ENCODE assay signal across 20 mouse cellular contexts in the genomic region with DNA sequence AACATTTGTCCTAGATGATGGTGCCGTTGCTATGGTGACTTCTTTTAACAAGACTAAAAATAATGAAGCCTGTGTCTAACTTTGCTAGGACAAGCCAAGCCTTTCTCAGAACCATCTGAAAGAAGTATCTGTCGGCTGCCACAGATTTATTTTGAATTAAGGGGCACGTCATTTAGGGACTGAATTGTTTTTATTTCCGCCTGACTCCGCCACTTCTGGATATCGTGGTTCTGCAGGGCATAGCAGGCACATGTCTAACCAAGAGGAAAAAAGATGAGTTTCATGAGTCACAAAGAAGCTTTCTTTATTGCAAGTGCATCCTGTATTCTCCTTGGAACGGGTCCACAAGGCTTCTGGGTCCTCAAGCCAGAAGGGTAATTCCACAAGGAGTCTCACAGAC. TPM values are rescaled to one million over a fixed set of nuclear protein-coding genes. Genes with fewer than 3 reads are reported as not detected.
DNase-seq lines count a peak whose midpoint lies in the region; ATAC-seq and TF ChIP-seq lines count a peak whose summit lies in the region.
"Had no signal": no experiment of that assay in that cellular context is flagged by ENCODE, and none has a peak within 500 bp of the region (broad histone marks: within the 10 kb centered on the region; RNA-seq: fewer than 3 reads in every experiment).

No protein-coding gene starts in this region.

- no peak overlapping the region for H3K4me2 ChIP-seq in hindbrain, embryonic 14.5 days (replicated peaks)
- no peak overlapping the region for H3K4me2 ChIP-seq in hindbrain, embryonic 11.5 days (replicated peaks; ENCODE audit: low read depth, low read length)
- H3K4me2 ChIP-seq in neural tube, embryonic 11.5 days (ENCODE audit: low read depth): no peak overlapping the region
- H3K4me2 ChIP-seq in hindbrain, postnatal 0 days (ENCODE audit: low read depth, low read length): no peak overlapping the region
- H3K4me2 ChIP-seq: embryonic facial prominence, embryonic 13.5 days; forebrain, embryonic 12.5 days; heart, embryonic 13.5 days had no signal

- H3K9me3 ChIP-seq in hindbrain, embryonic 14.5 days (ENCODE audit: control insufficient read depth, low read length): no peaks in the 10 kb centered on the region
- H3K9me3 ChIP-seq in hindbrain, embryonic 11.5 days (ENCODE audit: control insufficient read depth, low read length): no peaks in the 10 kb centered on the region
- no peaks in the 10 kb centered on the region for H3K9me3 ChIP-seq in neural tube, embryonic 11.5 days (ENCODE audit: control insufficient read depth, low read length)
- H3K9me3 ChIP-seq in hindbrain, postnatal 0 days (ENCODE audit: low read length): no peaks in the 10 kb centered on the region
- H3K9me3 ChIP-seq: embryonic facial prominence, embryonic 13.5 days; forebrain, embryonic 12.5 days; heart, embryonic 13.5 days had no signal

- TF ChIP-seq CTCF in hindbrain, postnatal 0 days (IDR thresholded peaks at IDR 0.05; ENCODE audit: low read depth): no peak

- no peak overlapping the region for H3K27ac ChIP-seq in hindbrain, embryonic 14.5 days
- no peak overlapping the region for H3K27ac ChIP-seq in hindbrain, embryonic 11.5 days (ENCODE audit: low read depth, low read length)
- H3K27ac ChIP-seq in neural tube, embryonic 11.5 days (ENCODE audit: low read depth, low read length): no peak overlapping the region
- no peak overlapping the region for H3K27ac ChIP-seq in hindbrain, postnatal 0 days
- H3K27ac ChIP-seq: embryonic facial prominence, embryonic 13.5 days; forebrain, embryonic 12.5 days; heart, embryonic 13.5 days; liver, embryonic 14.5 days had no signal

- no peak overlapping the region for H3K4me3 ChIP-seq in hindbrain, embryonic 14.5 days (replicated peaks; ENCODE audit: low read length)
- H3K4me3 ChIP-seq in hindbrain, embryonic 11.5 days (ENCODE audit: low read depth, low read length): no peak overlapping the region
- no peak overlapping the region for H3K4me3 ChIP-seq in neural tube, embryonic 11.5 days (ENCODE audit: low read depth, low read length)
- H3K4me3 ChIP-seq in hindbrain, postnatal 0 days (ENCODE audit: low read length): no peak overlapping the region
- H3K4me3 ChIP-seq: embryonic facial prominence, embryonic 13.5 days; forebrain, embryonic 12.5 days; heart, embryonic 13.5 days had no signal

- no peaks in the 10 kb centered on the region for H3K27me3 ChIP-seq in hindbrain, embryonic 14.5 days (ENCODE audit: control insufficient read depth, insufficient read depth, low read length)
- H3K27me3 ChIP-seq in hindbrain, embryonic 11.5 days (ENCODE audit: control insufficient read depth, insufficient read depth, low read length): no peaks in the 10 kb centered on the region
- no peaks in the 10 kb centered on the region for H3K27me3 ChIP-seq in neural tube, embryonic 11.5 days (ENCODE audit: control insufficient read depth, insufficient read depth, low read length)
- no peaks in the 10 kb centered on the region for H3K27me3 ChIP-seq in hindbrain, postnatal 0 days (ENCODE audit: insufficient read depth, low read length)
- H3K27me3 ChIP-seq: embryonic facial prominence, embryonic 13.5 days; forebrain, embryonic 12.5 days; heart, embryonic 13.5 days had no signal

- ATAC-seq in hindbrain, embryonic 14.5 days (ENCODE audit: low FRiP score): no peak; the same call in 1 of the 2 replicates
- no peak for ATAC-seq in hindbrain, embryonic 11.5 days (ENCODE audit: low FRiP score)
- 0 out of 2 replicates have a peak, but pooled peaks have one; percentile 13 for ATAC-seq in neural tube, embryonic 11.5 days (ENCODE audit: insufficient read depth, low FRiP score, low TSS enrichment)
- peak; percentile 79 for ATAC-seq in hindbrain, postnatal 0 days
- ATAC-seq: midbrain, embryonic 16.5 days had no signal

- H3K4me1 ChIP-seq in hindbrain, embryonic 14.5 days (replicated peaks; ENCODE audit: control insufficient read depth, insufficient read depth, low read length): no peaks in the 10 kb centered on the region
- no peaks in the 10 kb centered on the region for H3K4me1 ChIP-seq in hindbrain, embryonic 11.5 days (replicated peaks; ENCODE audit: control insufficient read depth, insufficient read depth, low read length)
- no peaks in the 10 kb centered on the region for H3K4me1 ChIP-seq in neural tube, embryonic 11.5 days (ENCODE audit: control insufficient read depth, insufficient read depth, low read length)
- no peaks in the 10 kb centered on the region for H3K4me1 ChIP-seq in hindbrain, postnatal 0 days (ENCODE audit: insufficient read depth, low read length)
- H3K4me1 ChIP-seq: forebrain, embryonic 12.5 days; heart, embryonic 13.5 days had no signal

- peak; percentile 38 for DNase-seq in hindbrain, embryonic 14.5 days (ENCODE audit: low spot score)
- no peak for DNase-seq in hindbrain, embryonic 11.5 days (ENCODE audit: low spot score)
- no peak for DNase-seq in neural tube, embryonic 11.5 days (ENCODE audit: low spot score)
- no peak for DNase-seq in neural tube, embryonic 10.5 days (ENCODE audit: extremely low spot score, low spot score)
- DNase-seq in hindbrain, postnatal 0 days (ENCODE audit: low spot score): peak; percentile 61
- DNase-seq in testis, postnatal 14 days (ENCODE audit: low spot score): no peak
- DNase-seq in cerebellum, postnatal 25 days: no peak
- DNase-seq: adrenal gland, postnatal 36 days; cerebellum, adult 18-20 months; gastrocnemius, postnatal 10 days; lung, postnatal 36 days; thymus, postnatal 4 days had no signal

- WGBS in hindbrain, embryonic 14.5 days: 60% methylated on average over 7 of the region's 7 CpGs
- WGBS in hindbrain, embryonic 11.5 days: 70% methylated on average over 7 of the region's 7 CpGs
- 70% methylated on average over 7 of the region's 7 CpGs for WGBS in neural tube, embryonic 11.5 days
- 52% methylated on average over 7 of the region's 7 CpGs for WGBS in hindbrain, postnatal 0 days

- H3K36me3 ChIP-seq in hindbrain, embryonic 14.5 days (replicated peaks; ENCODE audit: control insufficient read depth, insufficient read depth): no peaks in the 10 kb centered on the region
- no peaks in the 10 kb centered on the region for H3K36me3 ChIP-seq in hindbrain, embryonic 11.5 days (ENCODE audit: control insufficient read depth, insufficient read depth, low read length)
- H3K36me3 ChIP-seq in neural tube, embryonic 11.5 days (ENCODE audit: control insufficient read depth, insufficient read depth, low read length): no peaks in the 10 kb centered on the region
- H3K36me3 ChIP-seq in hindbrain, postnatal 0 days (ENCODE audit: insufficient read depth, low read length): no peaks in the 10 kb centered on the region
- H3K36me3 ChIP-seq: embryonic facial prominence, embryonic 13.5 days; forebrain, embryonic 12.5 days; heart, embryonic 13.5 days had no signal

- H3K9ac ChIP-seq in hindbrain, embryonic 14.5 days: no peak overlapping the region
- H3K9ac ChIP-seq in hindbrain, embryonic 11.5 days (ENCODE audit: low read depth, low read length): no peak overlapping the region
- no peak overlapping the region for H3K9ac ChIP-seq in neural tube, embryonic 11.5 days (ENCODE audit: low read length)
- no peak overlapping the region for H3K9ac ChIP-seq in hindbrain, postnatal 0 days (replicated peaks; ENCODE audit: low read length)
- H3K9ac ChIP-seq: embryonic facial prominence, embryonic 13.5 days; forebrain, embryonic 12.5 days; heart, embryonic 13.5 days; liver, embryonic 14.5 days had no signal

RNA-seq across cellular contexts. Expression of a gene that starts 7.8 kb away (rescaled TPM):
- polyA plus RNA-seq in hindbrain, embryonic 14.5 days (2014; fragmentation: Nextera tagmentation; extraction: Ambion mirVana): not detected in 2 replicates
- polyA plus RNA-seq in hindbrain, embryonic 11.5 days (2014; fragmentation: Nextera tagmentation; extraction: Ambion mirVana): not detected in 2 replicates
- not detected in 2 replicates for polyA plus RNA-seq in neural tube, embryonic 11.5 days (2014; fragmentation: Nextera tagmentation; extraction: Ambion mirVana)
- not detected in 2 replicates for total RNA-seq in hindbrain, postnatal 0 days (2014; rRNA removed)
- polyA plus RNA-seq in hindbrain, postnatal 0 days (2015; fragmentation: Nextera tagmentation; extraction: Ambion mirVana): not detected in 2 replicates
- total RNA-seq: adrenal gland, postnatal 36 days; gastrocnemius, postnatal 10 days; left cerebral cortex, postnatal 25 days had no signal
- polyA plus RNA-seq: embryonic facial prominence, embryonic 13.5 days; forebrain, embryonic 12.5 days; heart, embryonic 13.5 days; kidney, embryonic 16.5 days; liver, embryonic 14.5 days; midbrain, embryonic 16.5 days; stomach, embryonic 16.5 days had no signal

Comparison
In these comparisons a context has a peak if more than half of its experiments do, and no peak if none do; other contexts are left out.
1. ATAC-seq: peak in neural tube, embryonic 11.5 days (single experiment) and hindbrain, postnatal 0 days (single experiment); none in hindbrain, embryonic 14.5 days (single experiment) and hindbrain, embryonic 11.5 days (single experiment).
2. DNase-seq: peak in hindbrain, embryonic 14.5 days (single experiment) and hindbrain, postnatal 0 days (single experiment); none in hindbrain, embryonic 11.5 days (single experiment), neural tube, embryonic 11.5 days (single experiment), neural tube, embryonic 10.5 days (single experiment), testis, postnatal 14 days (single experiment) and cerebellum, postnatal 25 days (0 of 2).